Mouse (Mus musculus) liver, postnatal 0 days (tissue): ENCODE results near the gene Otud4.

ENCODE experiments used
- CTCF ChIP-seq: sonication (generic); IDR thresholded peaks from 2 replicates; pipeline ENCODE4 v1.5.1; 2016; ENCODE audit warnings: antibody characterized with exemption, low read depth
- EP300 ChIP-seq: IDR thresholded peaks from 2 replicates; pipeline ENCODE4 v1.6.1; 2016; ENCODE audit warnings: antibody characterized with exemption, low read depth, mild to moderate bottlenecking

- no peak for TF ChIP-seq CTCF
- TF ChIP-seq EP300 = no peak
Observed at GRCm38 (mm10) chr8:79606751-79607300, 32.6 kb upstream of the Otud4 start.
